Mouse (Mus musculus) heart, postnatal 14 days (tissue): Measurements from ENCODE around the gene Ttc21a. TPM values are rescaled to one million over a fixed set of nuclear protein-coding genes. Genes with fewer than 3 reads are reported as not detected.
A peak's percentile ranks its signal among the peaks of the same experiment; 100 is the strongest.
"Not testable (repeated sequence)": the region's sequence is repeated elsewhere in the genome, so short reads cannot be mapped to it uniquely, and the experiment has no call there.

ENCODE experiments used
- DNase-seq, 2 experiments: peaks; one replicate each; pipeline ENCODE4 v3.0.0; 2021 to 2022
- intact Hi-C: fragments of 180-260 bp; cut with DNase I; formaldehyde crosslinking; loops from one replicate; pipeline ENCODE4 v1.15.1; 2025
- total RNA-seq, 2 experiments: library from RNA; stranded (reverse); gene quantifications; 2 replicates each; pipeline ENCODE4 v1.2.3; 2021

Gene Ttc21a
- total RNA-seq, 2 experiments from 2014 or later = 0.26 TPM; not detected in 1

- intact Hi-C loops = loop anchor here (2.0 kb wide), 2 partner anchors 15 to 25 kb away; no protein-coding TSS in a partner anchor
- no peak for DNase-seq
Observed at GRCm38 (mm10) chr9:119985881-119986574, 48.6 kb downstream of the Ttc21a start.

- no peak for DNase-seq
- intact Hi-C loops = no loop called here
Observed at GRCm38 (mm10) chr9:119988304-119988703, 50.9 kb downstream of the Ttc21a start.

- DNase-seq = no peak
- intact Hi-C loops = no loop called here
Observed at GRCm38 (mm10) chr9:119991310-119991709, 53.9 kb downstream of the Ttc21a start.

- intact Hi-C loops = no loop called here
- DNase-seq = no peak
Observed at GRCm38 (mm10) chr9:119993092-119993844, 55.9 kb downstream of the Ttc21a start.

GRCm38 (mm10) chr9:119994207-119994606 is 56.8 kb downstream of the Ttc21a start:
- intact Hi-C loops = no loop called here
- no peak for DNase-seq

GRCm38 (mm10) chr9:119996080-119996479 is 58.7 kb downstream of the Ttc21a start:
- DNase-seq = no peak
- intact Hi-C loops = no loop called here

GRCm38 (mm10) chr9:119998776-119999175 is 61.4 kb downstream of the Ttc21a start:
- intact Hi-C loops = no loop called here
- no peak for DNase-seq

GRCm38 (mm10) chr9:119999636-120000035 is 62.2 kb downstream of the Ttc21a start:
- no peak for DNase-seq
- intact Hi-C loops = loop anchor here (2.0 kb wide), 1 partner anchor 15 kb away; the partner anchor contains the start of gene Csrnp1

- intact Hi-C loops = loop anchor here (2.0 kb wide), 1 partner anchor 16 kb away; the partner anchor contains the start of gene Csrnp1
- no peak for DNase-seq
Observed at GRCm38 (mm10) chr9:120000761-120001160, 63.4 kb downstream of the Ttc21a start.

GRCm38 (mm10) chr9:120001945-120002725 is 64.7 kb downstream of the Ttc21a start:
- intact Hi-C loops = loop anchor here (2.0 kb wide), 1 partner anchor 17 kb away; the partner anchor contains the start of gene Csrnp1
- peak; percentile 86 to 88 for DNase-seq

GRCm38 (mm10) chr9:120002893-120003292 is 65.5 kb downstream of the Ttc21a start:
- intact Hi-C loops = no loop called here
- DNase-seq = no peak

- intact Hi-C loops = no loop called here
- no peak for DNase-seq
Observed at GRCm38 (mm10) chr9:120005936-120006335, 68.5 kb downstream of the Ttc21a start.

- intact Hi-C loops = no loop called here
- DNase-seq = no peak
Observed at GRCm38 (mm10) chr9:120007833-120008232, 70.4 kb downstream of the Ttc21a start.

- intact Hi-C loops = no loop called here
- DNase-seq = no peak
Observed at GRCm38 (mm10) chr9:120009226-120009841, 71.9 kb downstream of the Ttc21a start.

GRCm38 (mm10) chr9:120009871-120010270 is 72.5 kb downstream of the Ttc21a start:
- intact Hi-C loops = loop anchor here (2.0 kb wide), 1 partner anchor 25 kb away; the partner anchor contains the start of gene Csrnp1
- DNase-seq = no peak

GRCm38 (mm10) chr9:120010781-120011511 is 73.5 kb downstream of the Ttc21a start:
- intact Hi-C loops = loop anchor here (2.0 kb wide), 1 partner anchor 26 kb away; the partner anchor contains the start of gene Csrnp1
- DNase-seq = peak; percentile 100

- intact Hi-C loops = loop anchor here (2.0 kb wide), 1 partner anchor 27 kb away; the partner anchor contains the start of gene Csrnp1
- peak; percentile 75 to 79 for DNase-seq
Observed at GRCm38 (mm10) chr9:120011533-120011932, 74.1 kb downstream of the Ttc21a start.

GRCm38 (mm10) chr9:120012161-120012560 is 74.8 kb downstream of the Ttc21a start:
- DNase-seq = not testable (repeated sequence)
- intact Hi-C loops = loop anchor here (1.0 kb wide), 1 partner anchor 49 kb away; no protein-coding TSS in a partner anchor

- no peak for DNase-seq
- intact Hi-C loops = loop anchor here (1.0 kb wide), 1 partner anchor 49 kb away; no protein-coding TSS in a partner anchor
Observed at GRCm38 (mm10) chr9:120012781-120013180, 75.4 kb downstream of the Ttc21a start.
